Mouse (Mus musculus) heart, embryonic 14.5 days (tissue): ENCODE results near the gene Pla2g4b. TPM values are rescaled to one million over a fixed set of nuclear protein-coding genes. Genes with fewer than 3 reads are reported as not detected.

ENCODE experiments used
- ATAC-seq: fragments of 200-750 bp; cut with Nextera tagmentation; 2 replicates; pipeline ENCODE4 v1.8.0; 2017; ENCODE audit warnings: low read depth, moderate TSS enrichment; ENCODE audit not compliant: insufficient number of reproducible peaks, insufficient read depth, low FRiP score
- H3K27ac ChIP-seq, 2 experiments: fragments of 200-500 bp in 1 of 2; fragments of 300-500 bp in 1 of 2; sonication (generic) in 1 of 2; replicated peaks in 1 of 2; 2 replicates each; pipeline ENCODE4 v1.5.1; 2012 to 2014; ENCODE audit warnings: low read depth in 2 of 2, low read length in 2 of 2, control low read depth in 1 of 2, mild to moderate bottlenecking in 1 of 2, mixed read lengths in 1 of 2; ENCODE audit not compliant: control insufficient read depth in 1 of 2, insufficient read depth in 1 of 2
- H3K27me3 ChIP-seq: fragments of 300-500 bp; sonication (generic); 2 replicates; pipeline ENCODE4 v1.6.1; 2014; ENCODE audit warnings: mild to moderate bottlenecking, low read length, control low read depth; ENCODE audit not compliant: control insufficient read depth, insufficient read depth
- H3K36me3 ChIP-seq: fragments of 300-500 bp; sonication (generic); 2 replicates; pipeline ENCODE4 v1.6.1; 2014; ENCODE audit warnings: mild to moderate bottlenecking, control low read depth, low read length, mixed read lengths; ENCODE audit not compliant: control insufficient read depth, insufficient read depth
- H3K4me1 ChIP-seq, 2 experiments: fragments of 200-500 bp in 1 of 2; fragments of 300-500 bp in 1 of 2; sonication (generic) in 1 of 2; 2 replicates each; pipeline ENCODE4 v1.6.1; 2012 to 2014; ENCODE audit warnings: low read length in 2 of 2, control low read depth in 1 of 2, mixed read lengths in 1 of 2; ENCODE audit not compliant: control insufficient read depth in 2 of 2, insufficient read depth in 2 of 2
- H3K4me2 ChIP-seq: fragments of 300-500 bp; sonication (generic); 2 replicates; pipeline ENCODE4 v1.6.1; 2014; ENCODE audit warnings: mild to moderate bottlenecking, low read length
- H3K4me3 ChIP-seq, 2 experiments: fragments of 200-500 bp in 1 of 2; fragments of 300-500 bp in 1 of 2; sonication (generic) in 1 of 2; 2 replicates each; pipeline ENCODE4 v1.5.1; 2012 to 2014; ENCODE audit warnings: low read length in 2 of 2, mild to moderate bottlenecking in 2 of 2, control low read depth in 1 of 2, low read depth in 1 of 2, moderate library complexity in 1 of 2; ENCODE audit not compliant: control insufficient read depth in 1 of 2, insufficient read depth in 1 of 2
- H3K9ac ChIP-seq: fragments of 300-500 bp; sonication (generic); 2 replicates; pipeline ENCODE4 v1.6.1; 2014; ENCODE audit warnings: mild to moderate bottlenecking, low read length
- H3K9me3 ChIP-seq: fragments of 300-500 bp; sonication (generic); 2 replicates; pipeline ENCODE4 v1.6.1; 2016; ENCODE audit warnings: low read length, control low read depth; ENCODE audit not compliant: control insufficient read depth
- WGBS: fragments of 180-500 bp; shearing (Covaris S2); extraction: QIAGEN DNeasy Blood & Tissue Kit; methylation state at CpG from one replicate; pipeline ENCODE4 v1.1.7; 2014; 5-methylcytosine and 5-hydroxymethylcytosine counted together
- polyA plus RNA-seq: library from polyadenylated mRNA; unstranded; fragments of >200 nt; fragmentation: Nextera tagmentation; extraction: Ambion mirVana; gene quantifications from 2 replicates; pipeline ENCODE4 v1.2.1, GENCODE M21; 2014

Pla2g4b gene
- polyA plus RNA-seq, 1 experiment from 2014 or later = 0.86 TPM

DNA sequence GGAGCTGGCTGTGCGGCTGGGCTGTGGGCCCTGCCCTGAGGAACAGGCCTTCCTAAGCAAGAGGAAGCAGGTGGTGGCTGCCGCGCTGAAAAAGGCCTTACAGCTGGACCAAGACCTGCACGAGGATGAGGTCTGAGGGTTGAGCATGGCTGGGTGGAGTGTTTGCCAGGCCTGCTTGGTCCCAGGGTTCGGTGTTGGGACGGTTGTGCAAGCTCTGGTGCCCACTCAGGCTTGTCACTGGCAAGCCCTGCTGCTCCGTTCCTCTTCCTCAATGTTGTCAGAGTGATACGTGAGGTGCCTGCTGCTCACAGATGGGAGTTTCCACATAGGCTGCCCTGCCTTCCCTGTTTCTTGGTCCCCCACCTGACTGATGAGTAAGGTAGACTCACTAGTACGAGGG is 4.5 kb downstream of the Pla2g4b start:
- Histone ChIP-seq H3K9ac (no peak overlapping the region), H3K4me3 (no peak overlapping the region), H3K27ac (no peak overlapping the region), H3K9me3 (no peaks in the 10 kb centered on the region), H3K4me2 (no peak overlapping the region), H3K27me3 (no peaks in the 10 kb centered on the region), H3K4me1 (no peaks in the 10 kb centered on the region), H3K36me3 (peaks cover 90% of the 10 kb centered on the region)
- WGBS = 92% methylated on average over 8 of the region's 9 CpGs
- ATAC-seq = no peak

DNA sequence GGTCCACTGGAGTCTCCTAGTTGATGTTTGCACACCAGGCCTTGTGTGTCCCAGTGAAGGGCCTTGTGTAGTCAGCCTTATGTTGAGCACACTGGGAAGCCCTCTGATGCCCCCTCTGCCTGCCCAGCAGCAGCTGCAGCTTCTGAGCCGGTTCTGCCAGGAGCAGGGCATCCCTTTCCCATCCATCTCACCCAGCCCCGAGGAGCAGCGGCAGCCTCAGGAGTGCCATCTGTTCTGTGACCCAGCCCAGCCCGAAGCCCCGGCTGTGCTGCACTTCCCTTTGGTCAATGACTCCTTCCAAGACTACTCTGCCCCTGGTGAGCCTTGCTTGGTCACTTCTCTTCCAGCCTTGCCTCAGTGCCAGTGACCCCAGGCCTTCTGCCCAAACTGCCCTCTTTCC is 7.8 kb downstream of the Pla2g4b start:
- no peaks in the 10 kb centered on the region for H3K27me3 ChIP-seq
- ATAC-seq = no peak
- H3K36me3 ChIP-seq = peaks cover 67% of the 10 kb centered on the region
- H3K9ac ChIP-seq = no peak overlapping the region
- no peaks in the 10 kb centered on the region for H3K9me3 ChIP-seq
- WGBS = 92% methylated on average over 5 of the region's 5 CpGs
- H3K4me1 ChIP-seq = peaks cover 5 to 7% of the 10 kb centered on the region in 2 experiments; a peak in 3 of 4 replicates
- H3K4me3 ChIP-seq = no peak overlapping the region
- H3K27ac ChIP-seq = no peak overlapping the region
- no peak overlapping the region for H3K4me2 ChIP-seq

DNA sequence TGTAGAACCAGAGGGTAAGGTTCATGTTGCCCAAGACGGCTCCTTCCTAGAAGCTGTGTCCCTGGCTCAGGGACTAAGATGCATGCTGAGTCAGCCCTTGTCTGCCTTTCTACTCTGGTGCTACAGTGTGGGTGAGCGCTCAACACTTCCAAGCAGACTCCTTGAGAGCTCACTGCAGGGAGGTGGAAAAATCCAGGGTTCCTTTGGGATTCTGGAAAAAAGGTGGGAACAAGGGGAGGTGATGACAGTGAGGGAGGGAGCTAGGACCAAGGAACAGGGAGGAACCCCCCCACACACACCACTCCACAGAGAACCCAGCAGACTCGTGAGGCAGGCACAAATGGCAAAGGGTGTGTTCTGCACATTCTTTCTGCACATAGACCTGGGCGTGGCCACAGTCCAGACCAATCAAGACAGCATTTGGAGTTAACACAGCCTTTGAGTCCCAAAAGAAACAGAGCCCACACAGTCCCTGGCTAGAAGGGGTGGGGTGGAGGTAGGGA is 10.9 kb downstream of the Pla2g4b start:
- H3K4me1 ChIP-seq = peaks cover 5 to 7% of the 10 kb centered on the region in 2 experiments; a peak in 3 of 4 replicates
- 54% methylated on average over 4 of the region's 4 CpGs for WGBS

DNA sequence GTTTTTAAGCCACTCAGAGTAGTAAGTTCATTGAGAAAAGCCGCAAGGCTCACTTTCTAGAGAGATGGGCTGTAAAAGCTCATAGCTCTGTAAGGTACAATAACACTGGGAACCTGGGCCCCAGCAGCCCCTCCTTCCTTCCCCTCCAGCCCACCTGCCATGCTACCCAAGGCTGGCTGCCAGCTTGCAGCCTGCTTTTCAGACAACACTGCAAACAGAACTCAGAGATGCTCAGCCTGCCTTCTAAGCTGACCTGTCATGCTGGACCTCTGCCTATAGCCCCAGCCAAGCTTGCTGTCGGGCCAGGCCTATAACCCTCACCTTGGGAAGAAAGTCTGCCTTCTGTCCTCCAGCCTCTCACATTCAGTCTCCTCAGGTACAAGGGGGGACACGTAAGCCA is 11.5 kb downstream of the Pla2g4b start:
- no peak overlapping the region for H3K9ac ChIP-seq
- no peaks in the 10 kb centered on the region for H3K27me3 ChIP-seq
- peaks cover 5 to 7% of the 10 kb centered on the region in 2 experiments; a peak in 3 of 4 replicates for H3K4me1 ChIP-seq
- no peaks in the 10 kb centered on the region for H3K9me3 ChIP-seq
- 73% methylated on average over 3 of the region's 3 CpGs for WGBS
- H3K4me3 ChIP-seq = no peak overlapping the region
- H3K4me2 ChIP-seq = no peak overlapping the region
- ATAC-seq = no peak
- no peak overlapping the region for H3K27ac ChIP-seq
- H3K36me3 ChIP-seq = peaks cover 30% of the 10 kb centered on the region

More for the DNA sequence above, 10.9 kb downstream of the Pla2g4b start:
- H3K4me3 ChIP-seq = no peak overlapping the region
- H3K27me3 ChIP-seq = no peaks in the 10 kb centered on the region
- H3K27ac ChIP-seq = no peak overlapping the region
- no peaks in the 10 kb centered on the region for H3K9me3 ChIP-seq
- H3K9ac ChIP-seq = no peak overlapping the region
- H3K36me3 ChIP-seq = peaks cover 35% of the 10 kb centered on the region
- H3K4me2 ChIP-seq = no peak overlapping the region
- ATAC-seq = peak; percentile 46; the same call in 1 of the 2 replicates

DNA sequence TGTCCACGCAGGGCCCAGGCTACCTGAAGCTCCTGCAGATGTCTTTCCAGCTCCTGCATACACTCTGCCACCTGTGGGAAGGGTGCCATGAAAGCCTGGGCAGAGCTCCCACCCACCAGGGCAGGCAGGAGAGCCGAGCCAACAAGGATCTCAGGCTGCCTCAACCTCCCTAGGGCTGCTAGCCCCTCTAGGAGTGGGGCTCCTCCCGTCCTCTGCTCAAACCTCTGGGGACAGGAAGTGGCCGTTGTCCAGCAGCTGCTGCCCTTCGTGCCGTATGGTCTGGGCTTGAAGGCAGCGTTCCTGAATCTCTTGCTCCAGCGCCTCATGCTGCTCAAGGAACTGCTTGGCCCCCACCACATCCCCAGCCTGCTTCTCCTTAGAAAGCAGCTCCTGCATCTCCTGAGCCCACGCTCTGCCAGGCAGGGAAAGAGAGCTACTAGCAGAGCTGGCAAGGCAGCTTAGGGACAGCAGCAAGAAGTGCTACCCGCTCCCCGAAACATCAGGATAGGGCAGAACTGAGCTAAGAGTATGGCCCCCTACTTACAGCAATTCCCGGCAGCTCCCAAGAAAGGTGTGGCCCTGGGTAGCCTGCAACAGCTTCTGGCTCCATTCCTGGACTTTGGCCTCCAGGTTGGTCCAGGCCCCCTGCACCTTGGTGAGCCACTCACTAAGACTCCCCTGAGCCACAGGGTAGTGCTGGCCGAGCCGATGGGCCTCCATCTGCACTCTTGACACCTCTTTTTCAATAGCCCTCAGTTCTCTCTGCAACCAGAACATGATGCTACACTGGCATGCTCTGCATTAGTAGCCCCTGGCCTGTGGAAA is 13.5 kb downstream of the Pla2g4b start:
- Histone ChIP-seq H3K4me2 (no peak overlapping the region), H3K4me3 (no peak overlapping the region), H3K36me3 (peaks cover 10% of the 10 kb centered on the region), H3K9ac (no peak overlapping the region), H3K9me3 (no peaks in the 10 kb centered on the region), H3K27me3 (no peaks in the 10 kb centered on the region), H3K27ac (no peak overlapping the region), H3K4me1 (peaks cover 5 to 7% of the 10 kb centered on the region in 2 experiments; a peak in 3 of 4 replicates)
- WGBS = 56% methylated on average over 14 of the region's 14 CpGs
- ATAC-seq = no peak

DNA sequence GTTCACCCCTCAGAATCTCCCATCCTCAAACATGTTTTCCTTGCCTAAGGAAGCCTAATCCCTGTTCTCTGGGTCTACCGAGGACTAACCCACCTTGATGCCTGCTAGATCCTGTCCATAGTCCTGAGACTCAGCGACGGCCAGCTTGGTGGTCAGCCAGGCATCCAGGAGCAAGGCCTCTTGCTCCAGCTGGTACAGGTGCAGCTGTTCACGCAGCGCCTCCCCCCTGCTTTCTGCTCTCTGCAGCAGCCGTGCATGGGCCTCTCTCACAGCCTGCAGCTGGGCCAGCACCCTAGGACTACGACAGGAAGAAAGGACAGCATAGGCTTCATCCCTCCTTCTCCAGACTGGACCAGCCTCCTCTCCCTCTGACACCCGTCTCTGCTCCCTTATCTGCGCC is 15.0 kb downstream of the Pla2g4b start:
- WGBS = 66% methylated on average over 9 of the region's 9 CpGs
- H3K4me3 ChIP-seq = no peak overlapping the region
- no peaks in the 10 kb centered on the region for H3K36me3 ChIP-seq
- H3K27me3 ChIP-seq = no peaks in the 10 kb centered on the region
- no peak overlapping the region for H3K9ac ChIP-seq
- no peak overlapping the region for H3K4me2 ChIP-seq
- H3K4me1 ChIP-seq = peaks cover 5 to 7% of the 10 kb centered on the region in 2 experiments; a peak in 3 of 4 replicates
- no peak overlapping the region for H3K27ac ChIP-seq
- no peaks in the 10 kb centered on the region for H3K9me3 ChIP-seq
- ATAC-seq = no peak; the same call in 1 of the 2 replicates

DNA sequence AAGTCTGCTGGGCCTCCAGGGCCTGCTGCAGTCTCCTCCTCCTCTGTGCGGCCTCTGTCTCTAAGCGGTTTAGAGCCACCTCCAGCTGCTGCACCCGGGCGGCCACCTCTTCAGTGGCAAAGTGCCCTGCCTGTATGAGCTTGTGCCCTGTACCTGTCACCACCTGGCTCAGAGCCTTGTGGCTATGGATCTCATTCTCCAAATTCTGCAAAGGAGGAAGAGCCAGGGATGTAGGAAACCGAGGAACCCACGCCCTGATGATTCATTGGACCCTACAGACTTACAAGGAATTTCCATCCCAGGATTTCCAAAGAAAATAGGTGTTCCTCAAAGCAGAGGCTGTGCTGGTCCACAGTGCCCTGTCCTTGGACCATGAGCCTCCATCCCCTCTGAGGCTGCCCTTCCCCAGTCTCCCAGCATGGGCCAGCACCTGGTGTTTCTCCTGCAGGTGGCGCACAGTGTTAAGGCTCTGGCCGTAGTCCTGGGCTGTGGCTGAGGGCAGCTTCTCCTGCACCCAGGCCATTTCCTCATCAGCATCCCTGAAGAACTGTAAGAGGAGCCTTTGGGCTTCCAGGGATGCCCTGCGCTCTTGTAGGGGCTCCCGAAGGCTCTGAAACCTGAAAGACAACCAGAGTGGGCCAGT is 16.5 kb downstream of the Pla2g4b start:
- Histone ChIP-seq H3K27ac (no peak overlapping the region), H3K27me3 (no peaks in the 10 kb centered on the region), H3K4me2 (no peak overlapping the region), H3K4me3 (no peak overlapping the region), H3K36me3 (no peaks in the 10 kb centered on the region), H3K4me1 (peaks cover under 1 to 10% of the 10 kb centered on the region in 2 experiments; a peak in 3 of 4 replicates), H3K9me3 (no peaks in the 10 kb centered on the region), H3K9ac (no peak overlapping the region)
- ATAC-seq = peak; percentile 32; the same call in 1 of the 2 replicates
- 52% methylated on average over 10 of the region's 10 CpGs for WGBS
